Mouse (Mus musculus): Measurements from ENCODE around the gene Man1b1. TPM values are rescaled to one million over a fixed set of nuclear protein-coding genes. Genes with fewer than 3 reads are reported as not detected.
A peak's percentile ranks its signal among the peaks of the same experiment; 100 is the strongest.

Gene Man1b1
- polyA plus RNA-seq, 1 experiment from 2014 or later, result 55.6 TPM

- H3K4me1 ChIP-seq, result peaks cover 28% of the 10 kb centered on the region
- H3K27ac ChIP-seq (replicated peaks), result peak overlapping the region; percentile 81; the same call in 1 of the 2 replicates
- 41% methylated on average over 18 of the region's 18 CpGs for WGBS
- H3K36me3 ChIP-seq, result peaks cover 37% of the 10 kb centered on the region
- no peaks in the 10 kb centered on the region for H3K9me3 ChIP-seq (replicated peaks)
- DNase-seq (ENCODE audit: low spot score), result no peak
- H3K4me3 ChIP-seq, result peak overlapping the region; percentile 61
- no peaks in the 10 kb centered on the region for H3K27me3 ChIP-seq (ENCODE audit: low read depth, poor library complexity, severe bottlenecking)
These were observed 23.4 kb downstream of the Man1b1 start for GRCm38 (mm10) chr2:25355419-25356066.

GRCm38 (mm10) chr2:25356208-25357079 lies 24.3 kb downstream of the Man1b1 start, which contains the start of gene Dpp7:
Gene Dpp7 (minus strand): TSS chr2:25356359.
- Histone ChIP-seq H3K4me3 (peak within 1 kb of the TSS; percentile 61), H3K27ac (replicated peaks) (peak within 1 kb of the TSS; percentile 81), H3K4me1 (peaks cover 28% of the 10 kb centered on the region), H3K9me3 (replicated peaks) (no peaks in the 10 kb centered on the region), H3K36me3 (peaks cover 28% of the 10 kb centered on the region), H3K27me3 (ENCODE audit: low read depth, poor library complexity, severe bottlenecking) (no peaks in the 10 kb centered on the region)
- 5% methylated on average over 13 of the region's 13 CpGs for WGBS
- peak; percentile 89 for DNase-seq (ENCODE audit: low spot score)

- Histone ChIP-seq H3K27ac (replicated peaks) (no peak overlapping the region), H3K4me3 (no peak overlapping the region), H3K36me3 (no peaks in the 10 kb centered on the region), H3K9me3 (replicated peaks) (no peaks in the 10 kb centered on the region), H3K27me3 (ENCODE audit: low read depth, poor library complexity, severe bottlenecking) (peaks cover 28% of the 10 kb centered on the region), H3K4me1 (peaks cover 27% of the 10 kb centered on the region)
- 84% methylated on average over 4 of the region's 4 CpGs for WGBS
- DNase-seq (ENCODE audit: low spot score), result no peak
These were observed 27.7 kb downstream of the Man1b1 start for GRCm38 (mm10) chr2:25359848-25360247.

GRCm38 (mm10) chr2:25363478-25364178 lies 31.5 kb downstream of the Man1b1 start:
- Histone ChIP-seq H3K4me3 (no peak overlapping the region), H3K27me3 (ENCODE audit: low read depth, poor library complexity, severe bottlenecking) (peaks cover 50% of the 10 kb centered on the region), H3K27ac (replicated peaks) (no peak overlapping the region), H3K4me1 (peaks cover 14% of the 10 kb centered on the region), H3K36me3 (no peaks in the 10 kb centered on the region), H3K9me3 (replicated peaks) (no peaks in the 10 kb centered on the region)
- 67% methylated on average over 13 of the region's 13 CpGs for WGBS
- DNase-seq (ENCODE audit: low spot score), result no peak

DNA sequence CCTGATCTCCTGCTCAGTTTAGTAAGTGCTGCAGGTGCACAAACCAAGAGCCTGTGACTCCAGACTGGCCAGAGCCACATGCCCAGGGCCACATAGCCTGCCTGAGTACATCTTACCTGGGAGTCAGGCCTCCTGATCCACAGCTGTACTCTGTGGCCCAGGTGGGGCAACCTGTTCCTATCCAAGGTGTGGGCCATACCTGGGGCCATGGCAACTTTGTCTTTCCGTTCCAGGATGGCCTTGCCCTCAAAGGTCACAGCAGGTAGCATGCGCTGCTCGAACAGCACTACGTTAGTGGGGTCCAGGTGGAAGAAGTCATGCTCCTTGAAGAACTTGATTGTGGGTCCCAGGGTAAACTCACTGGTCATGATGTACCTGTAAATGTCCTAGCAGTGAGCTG lies 32.2 kb downstream of the Man1b1 start:
- 91% methylated on average over 4 of the region's 4 CpGs for WGBS
- H3K4me3 ChIP-seq, result no peak overlapping the region
- H3K4me1 ChIP-seq, result peaks cover 14% of the 10 kb centered on the region
- H3K27ac ChIP-seq (replicated peaks), result no peak overlapping the region
- H3K27me3 ChIP-seq (ENCODE audit: low read depth, poor library complexity, severe bottlenecking), result peaks cover 50% of the 10 kb centered on the region
- DNase-seq (ENCODE audit: low spot score), result no peak
- no peaks in the 10 kb centered on the region for H3K9me3 ChIP-seq (replicated peaks)
- no peaks in the 10 kb centered on the region for H3K36me3 ChIP-seq

DNA sequence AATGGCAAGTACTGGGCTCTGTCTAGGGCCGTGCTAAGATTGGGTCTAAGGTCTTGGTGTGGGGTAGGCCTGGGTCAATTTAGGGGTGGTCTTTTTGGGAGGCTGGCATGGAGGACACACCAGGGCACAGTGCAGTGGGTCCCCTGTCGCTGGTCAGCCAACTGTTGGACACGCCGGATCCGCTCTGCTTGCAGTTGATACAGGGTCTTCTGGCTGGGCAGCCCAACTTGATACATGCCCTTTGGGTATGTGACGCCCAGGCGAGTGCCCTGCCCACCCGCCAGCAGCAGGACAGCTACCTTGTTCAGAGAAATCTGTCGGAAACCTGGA lies 32.6 kb downstream of the Man1b1 start:
- H3K4me3 ChIP-seq, result peak overlapping the region; percentile 70
- H3K9me3 ChIP-seq (replicated peaks), result no peaks in the 10 kb centered on the region
- H3K27me3 ChIP-seq (ENCODE audit: low read depth, poor library complexity, severe bottlenecking), result peaks cover 50% of the 10 kb centered on the region
- no peaks in the 10 kb centered on the region for H3K36me3 ChIP-seq
- no peak for DNase-seq (ENCODE audit: low spot score)
- peak overlapping the region; percentile 76; the same call in 1 of the 2 replicates for H3K27ac ChIP-seq (replicated peaks)
- WGBS, result 28% methylated on average over 9 of the region's 9 CpGs
- peaks cover 14% of the 10 kb centered on the region for H3K4me1 ChIP-seq

GRCm38 (mm10) chr2:25365091-25365761 lies 33.1 kb downstream of the Man1b1 start, which contains the start of gene Uap1l1:
Gene Uap1l1 (minus strand): TSS chr2:25365682.
- peak; percentile 66 for DNase-seq (ENCODE audit: low spot score)
- peak within 1 kb of the TSS; percentile 76; the same call in 1 of the 2 replicates for H3K27ac ChIP-seq (replicated peaks)
- H3K4me1 ChIP-seq, result peaks cover 14% of the 10 kb centered on the region
- no peaks in the 10 kb centered on the region for H3K9me3 ChIP-seq (replicated peaks)
- under 1% methylated on average over 54 of the region's 54 CpGs for WGBS
- H3K36me3 ChIP-seq, result no peaks in the 10 kb centered on the region
- peaks cover 50% of the 10 kb centered on the region for H3K27me3 ChIP-seq (ENCODE audit: low read depth, poor library complexity, severe bottlenecking)
- H3K4me3 ChIP-seq, result peak within 1 kb of the TSS; percentile 70

- H3K27me3 ChIP-seq (ENCODE audit: low read depth, poor library complexity, severe bottlenecking), result peaks cover 26% of the 10 kb centered on the region
- WGBS, result 91% methylated on average over 3 of the region's 3 CpGs
- H3K27ac ChIP-seq (replicated peaks), result no peak overlapping the region
These were observed 37.9 kb downstream of the Man1b1 start for GRCm38 (mm10) chr2:25369996-25370395.

GRCm38 (mm10) chr2:25371764-25372643 lies 39.9 kb downstream of the Man1b1 start, which contains the start of gene Sapcd2:
Gene Sapcd2 (plus strand): TSS chr2:25372321.
- peak; percentile 92 for DNase-seq (ENCODE audit: low spot score)

More at GRCm38 (mm10) chr2:25369996-25370395, 37.9 kb downstream of the Man1b1 start:
- Histone ChIP-seq H3K36me3 (peaks cover 9% of the 10 kb centered on the region), H3K4me3 (no peak overlapping the region), H3K4me1 (peaks cover 43% of the 10 kb centered on the region), H3K9me3 (replicated peaks) (no peaks in the 10 kb centered on the region)
- DNase-seq (ENCODE audit: low spot score), result no peak

DNA sequence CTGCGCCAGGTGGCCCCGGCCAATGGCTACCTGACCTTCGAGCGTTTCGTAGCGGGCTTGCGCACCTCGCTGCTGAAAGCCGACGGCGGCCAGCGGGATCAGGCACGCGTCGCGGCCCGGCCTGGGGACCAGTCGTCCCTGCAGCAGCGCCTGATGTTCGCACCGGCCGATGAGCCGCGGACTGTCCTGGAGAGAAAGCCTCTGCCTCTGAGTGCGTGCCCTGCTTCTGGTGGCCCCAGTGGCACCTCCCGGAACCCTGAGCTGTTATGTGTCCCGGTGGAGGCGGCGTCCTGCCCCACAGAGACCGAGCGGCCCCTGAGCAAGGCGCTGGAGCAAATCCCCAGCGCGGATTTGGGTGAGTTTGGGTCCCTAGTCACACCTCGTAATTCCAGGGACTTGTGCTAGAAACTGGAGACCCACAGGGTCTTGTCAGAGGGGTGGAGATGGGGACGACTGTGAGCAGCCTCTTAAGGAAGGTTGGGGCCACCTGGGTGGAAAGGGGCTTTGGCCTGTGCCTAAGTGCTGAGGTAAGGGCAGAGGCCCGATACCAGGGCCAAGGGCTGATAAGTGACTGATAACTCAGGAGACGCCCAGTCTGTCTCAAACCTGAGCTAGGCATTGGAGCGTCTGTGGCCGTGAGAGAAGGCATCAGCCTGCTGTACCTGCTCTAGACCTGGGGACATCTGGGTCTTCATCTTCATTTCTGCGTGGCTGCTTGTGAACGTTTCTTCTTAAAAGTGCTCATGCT lies 40.7 kb downstream of the Man1b1 start:
- Histone ChIP-seq H3K27ac (replicated peaks) (peak overlapping the region; percentile 95), H3K36me3 (peaks cover 37% of the 10 kb centered on the region), H3K4me3 (peak overlapping the region; percentile 78), H3K27me3 (ENCODE audit: low read depth, poor library complexity, severe bottlenecking) (peaks cover 5% of the 10 kb centered on the region; the same call in 1 of the 2 replicates), H3K4me1 (peaks cover 35% of the 10 kb centered on the region), H3K9me3 (replicated peaks) (no peaks in the 10 kb centered on the region)
- WGBS, result 2% methylated on average over 42 of the region's 42 CpGs
- no peak for DNase-seq (ENCODE audit: low spot score)

More at GRCm38 (mm10) chr2:25371764-25372643, 39.9 kb downstream of the Man1b1 start, which contains the start of gene Sapcd2:
- Histone ChIP-seq H3K4me3 (peak within 1 kb of the TSS; percentile 78), H3K27me3 (ENCODE audit: low read depth, poor library complexity, severe bottlenecking) (peaks cover 5% of the 10 kb centered on the region; the same call in 1 of the 2 replicates), H3K9me3 (replicated peaks) (no peaks in the 10 kb centered on the region), H3K36me3 (peaks cover 29% of the 10 kb centered on the region), H3K4me1 (peaks cover 35% of the 10 kb centered on the region), H3K27ac (replicated peaks) (peak within 1 kb of the TSS; percentile 95)
- WGBS, result under 1% methylated on average over 65 of the region's 65 CpGs

DNA sequence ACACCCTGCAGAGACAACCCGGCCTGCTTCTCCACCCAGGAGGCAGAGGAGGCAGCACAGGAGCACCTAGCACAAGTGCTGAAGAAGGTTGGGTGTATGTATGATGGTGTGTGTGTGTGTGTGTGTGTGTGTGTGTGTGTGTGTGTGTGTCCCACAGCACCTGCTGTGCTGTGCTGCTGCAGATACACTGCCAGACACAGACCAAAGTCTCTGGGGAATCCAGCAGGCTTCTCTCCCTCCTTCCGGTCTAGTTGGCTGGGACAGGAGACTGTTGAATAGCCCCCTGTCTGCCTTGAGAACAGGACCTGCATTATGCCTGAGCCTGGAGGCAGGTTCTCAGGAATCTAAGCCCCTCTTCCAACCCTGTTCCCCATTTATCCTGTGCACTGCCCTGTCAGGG lies 41.3 kb downstream of the Man1b1 start:
- H3K4me3 ChIP-seq, result peak overlapping the region; percentile 78
- H3K27me3 ChIP-seq (ENCODE audit: low read depth, poor library complexity, severe bottlenecking), result 0 out of 2 replicates have a peak, but pooled peaks cover 5% of the 10 kb centered on the region
- peaks cover 35% of the 10 kb centered on the region for H3K4me1 ChIP-seq
- H3K27ac ChIP-seq (replicated peaks), result peak overlapping the region; percentile 95; the same call in 1 of the 2 replicates
- DNase-seq (ENCODE audit: low spot score), result no peak
- H3K9me3 ChIP-seq (replicated peaks), result no peaks in the 10 kb centered on the region
- 49% methylated on average over 2 of the region's 2 CpGs for WGBS
- H3K36me3 ChIP-seq, result peaks cover 43% of the 10 kb centered on the region

Measured in midbrain, embryonic 10.5 days (tissue).